Mouse (Mus musculus): ENCODE data around the gene Rtn4r. TPM values are rescaled to one million over a fixed set of nuclear protein-coding genes. Genes with fewer than 3 reads are reported as not detected.

Rtn4r gene
- polyA plus RNA-seq, 1 experiment from 2014 or later = 0.79 TPM

DNA sequence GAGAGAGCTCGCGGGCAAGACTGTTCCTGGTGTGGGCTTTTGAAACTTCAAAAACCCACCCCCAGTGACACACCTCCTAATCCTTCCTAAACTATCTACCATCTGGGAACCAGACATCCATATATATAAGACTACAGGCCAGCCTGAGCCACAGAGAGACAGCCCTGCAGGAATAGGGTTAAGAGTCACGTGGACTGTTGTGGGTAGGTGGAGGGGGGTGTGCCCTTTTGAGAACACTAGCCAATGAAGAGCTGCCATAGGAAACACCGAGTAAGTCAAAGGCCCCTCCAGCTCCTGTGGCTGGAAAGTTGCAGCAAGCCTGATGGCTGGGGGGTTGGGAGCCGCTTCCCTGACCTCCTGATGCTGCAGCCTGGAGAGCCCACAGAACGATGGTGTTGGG, 23.6 kb upstream of the Rtn4r start:
- Histone ChIP-seq H3K9me3 (no peaks in the 10 kb centered on the region), H3K27ac (no peak overlapping the region), H3K4me1 (0 out of 2 replicates have a peak, but pooled peaks cover 3% of the 10 kb centered on the region), H3K36me3 (no peaks in the 10 kb centered on the region), H3K4me3 (no peak overlapping the region), H3K27me3 (ENCODE audit: insufficient read depth, poor library complexity, severe bottlenecking) (0 out of 2 replicates have a peak, but pooled peaks cover 3% of the 10 kb centered on the region)
- WGBS = 42% methylated on average over 6 of the region's 6 CpGs
- DNase-seq (ENCODE audit: low spot score) = no peak

DNA sequence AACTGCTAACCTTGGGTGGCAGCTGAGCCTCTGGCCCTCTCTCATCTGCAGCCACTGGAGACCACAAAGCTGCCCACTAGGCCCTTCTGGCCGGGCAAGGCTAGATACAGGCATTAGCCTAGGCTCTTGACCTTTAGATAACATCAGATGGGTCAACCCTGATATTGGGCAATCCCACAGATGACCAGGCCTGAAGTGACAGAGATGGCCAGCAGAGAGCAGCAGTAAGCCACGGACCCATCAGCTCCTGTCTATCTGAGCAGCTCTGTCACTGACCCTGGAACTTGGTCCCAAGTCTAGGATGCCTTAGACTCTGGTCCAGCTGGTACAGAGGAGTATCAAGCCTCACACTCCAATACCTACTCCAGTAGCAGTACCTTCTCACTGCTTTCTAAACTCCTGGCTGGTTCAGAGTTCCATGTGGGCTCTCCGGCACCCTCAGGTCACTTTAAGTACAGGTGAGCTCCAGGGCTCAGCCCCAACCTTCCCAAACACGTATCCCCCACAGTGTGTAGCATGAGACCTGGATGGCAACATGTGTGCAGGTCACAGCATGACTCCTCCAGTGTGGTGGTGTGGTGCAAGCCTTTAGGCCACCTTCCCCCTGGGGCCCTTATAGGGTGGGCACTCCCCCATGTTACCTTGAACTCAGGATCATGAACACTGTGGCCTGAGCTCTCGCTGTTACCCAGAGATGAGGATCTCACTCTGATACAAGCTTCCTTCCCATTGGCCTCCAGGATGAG, 19.0 kb upstream of the Rtn4r start:
- no peak for DNase-seq (ENCODE audit: low spot score)

DNA sequence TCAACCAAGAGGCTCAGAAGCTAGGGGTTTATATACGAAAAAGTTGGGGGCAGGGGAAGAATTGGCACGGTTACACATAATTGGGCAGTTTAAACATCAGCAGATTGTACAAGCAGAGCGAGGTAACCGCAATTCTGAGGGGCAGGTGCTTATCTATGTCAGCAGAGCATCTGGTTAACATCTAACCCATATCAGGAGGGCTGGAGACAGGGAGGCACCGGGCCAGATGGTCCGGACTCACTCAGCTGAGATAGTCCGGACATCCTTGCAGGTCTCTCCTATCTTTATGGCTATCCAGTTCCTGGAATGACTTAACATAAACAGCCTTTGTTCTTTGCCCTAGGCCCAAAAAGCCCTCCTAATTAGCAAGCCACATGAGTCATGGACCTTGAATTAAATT, 16.4 kb upstream of the Rtn4r start:
- Histone ChIP-seq H3K27ac (no peak overlapping the region), H3K36me3 (no peaks in the 10 kb centered on the region), H3K27me3 (ENCODE audit: insufficient read depth, poor library complexity, severe bottlenecking) (peaks cover 13% of the 10 kb centered on the region; the same call in 1 of the 2 replicates), H3K9me3 (peaks cover 9% of the 10 kb centered on the region), H3K4me1 (peaks cover 6% of the 10 kb centered on the region; the same call in 1 of the 2 replicates), H3K4me3 (no peak overlapping the region)
- DNase-seq (ENCODE audit: low spot score) = no peak
- WGBS = 63% methylated on average over 7 of the region's 7 CpGs

More for the DNA sequence above, 19.0 kb upstream of the Rtn4r start:
- Histone ChIP-seq H3K4me1 (peaks cover 9% of the 10 kb centered on the region; the same call in 1 of the 2 replicates), H3K27me3 (ENCODE audit: insufficient read depth, poor library complexity, severe bottlenecking) (0 out of 2 replicates have a peak, but pooled peaks cover 3% of the 10 kb centered on the region), H3K9me3 (peaks cover 9% of the 10 kb centered on the region), H3K27ac (no peak overlapping the region), H3K36me3 (no peaks in the 10 kb centered on the region), H3K4me3 (no peak overlapping the region)
- WGBS = 52% methylated on average over 5 of the region's 5 CpGs

DNA sequence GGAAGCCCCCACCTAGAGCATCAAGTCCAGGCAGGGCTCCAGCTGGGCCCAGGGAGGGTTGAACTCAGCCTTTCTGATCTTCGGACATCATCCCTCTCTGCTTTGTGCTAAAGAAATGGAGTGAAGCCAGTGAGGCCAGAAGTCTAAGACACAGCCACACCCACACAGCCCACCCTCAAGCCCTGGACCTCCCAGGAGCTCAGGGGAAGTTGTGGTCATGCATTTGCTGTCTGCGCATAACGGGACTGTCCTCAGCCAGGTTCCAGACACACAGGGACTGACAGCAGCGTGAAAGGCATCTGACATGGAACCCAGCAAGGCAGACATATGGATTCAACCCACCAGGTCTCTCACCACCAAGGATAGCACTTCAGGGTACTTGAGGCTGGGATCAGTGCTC, 11.0 kb upstream of the Rtn4r start:
- no peak overlapping the region for H3K4me3 ChIP-seq
- no peaks in the 10 kb centered on the region for H3K36me3 ChIP-seq
- DNase-seq (ENCODE audit: low spot score) = no peak
- H3K9me3 ChIP-seq = no peaks in the 10 kb centered on the region
- 75% methylated on average over 4 of the region's 4 CpGs for WGBS
- H3K27me3 ChIP-seq (ENCODE audit: insufficient read depth, poor library complexity, severe bottlenecking) = peaks cover 22% of the 10 kb centered on the region
- H3K27ac ChIP-seq = no peak overlapping the region
- H3K4me1 ChIP-seq = peaks cover 6% of the 10 kb centered on the region; the same call in 1 of the 2 replicates

- no peaks in the 10 kb centered on the region for H3K9me3 ChIP-seq
- no peak for DNase-seq (ENCODE audit: low spot score)
- H3K27ac ChIP-seq = no peak overlapping the region
- no peaks in the 10 kb centered on the region for H3K36me3 ChIP-seq
- H3K27me3 ChIP-seq (ENCODE audit: insufficient read depth, poor library complexity, severe bottlenecking) = peaks cover 22% of the 10 kb centered on the region
- no peak overlapping the region for H3K4me3 ChIP-seq
- WGBS = 67% methylated on average over 3 of the region's 3 CpGs
- no peaks in the 10 kb centered on the region for H3K4me1 ChIP-seq
Observed at GRCm38 (mm10) chr16:18118285-18118684, 9.2 kb upstream of the Rtn4r start.

DNA sequence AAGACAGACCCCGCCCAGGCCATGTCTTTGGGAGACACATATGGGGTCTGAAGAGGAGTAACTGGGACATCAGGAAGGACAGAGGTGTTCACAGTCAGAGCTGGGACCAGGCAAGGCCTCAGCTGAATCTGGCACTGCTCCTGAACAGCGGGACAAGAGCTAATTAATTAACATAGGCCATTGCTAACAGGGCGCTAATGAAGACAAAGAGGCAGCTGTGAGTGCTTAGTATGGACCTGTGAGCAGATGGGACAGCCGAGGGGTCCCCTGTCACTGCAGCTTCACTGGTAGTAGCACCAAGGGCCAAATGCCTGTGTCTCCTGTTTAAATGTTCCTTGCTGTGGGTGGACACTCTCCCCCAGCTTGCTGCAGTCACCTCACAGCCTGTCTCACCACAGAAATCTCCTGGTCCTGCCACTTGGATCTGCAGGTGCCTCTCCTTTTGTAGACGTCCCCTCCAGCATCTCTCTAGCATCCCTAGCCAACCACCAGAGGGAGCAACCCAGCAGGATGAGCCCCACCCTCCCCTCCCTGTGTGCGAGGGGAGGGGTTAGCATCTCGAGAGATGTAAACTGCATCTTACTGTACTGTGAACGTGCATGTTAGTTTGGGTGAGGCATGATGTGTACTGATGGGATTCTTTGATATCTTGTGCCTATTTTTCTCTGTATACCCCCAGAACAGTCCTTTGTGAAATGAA, 8.3 kb upstream of the Rtn4r start:
- DNase-seq (ENCODE audit: low spot score) = no peak
- Histone ChIP-seq H3K27me3 (ENCODE audit: insufficient read depth, poor library complexity, severe bottlenecking) (peaks cover 31% of the 10 kb centered on the region), H3K36me3 (no peaks in the 10 kb centered on the region), H3K4me3 (no peak overlapping the region), H3K27ac (no peak overlapping the region), H3K4me1 (no peaks in the 10 kb centered on the region), H3K9me3 (no peaks in the 10 kb centered on the region)
- WGBS = 28% methylated on average over 8 of the region's 8 CpGs

- Histone ChIP-seq H3K4me1 (peaks cover 12% of the 10 kb centered on the region), H3K27ac (no peak overlapping the region), H3K36me3 (no peaks in the 10 kb centered on the region), H3K27me3 (ENCODE audit: insufficient read depth, poor library complexity, severe bottlenecking) (peaks cover 45% of the 10 kb centered on the region), H3K9me3 (no peaks in the 10 kb centered on the region), H3K4me3 (no peak overlapping the region)
- WGBS = 75% methylated on average over 2 of the region's 2 CpGs
- no peak for DNase-seq (ENCODE audit: low spot score)
Observed at GRCm38 (mm10) chr16:18122740-18123139, 4.7 kb upstream of the Rtn4r start.

GRCm38 (mm10) chr16:18123471-18123870, 4.0 kb upstream of the Rtn4r start:
- H3K4me3 ChIP-seq = no peak overlapping the region
- peaks cover 51% of the 10 kb centered on the region for H3K27me3 ChIP-seq (ENCODE audit: insufficient read depth, poor library complexity, severe bottlenecking)
- 41% methylated on average over 1 of the region's 1 CpGs for WGBS
- DNase-seq (ENCODE audit: low spot score) = no peak
- H3K9me3 ChIP-seq = no peaks in the 10 kb centered on the region
- H3K27ac ChIP-seq = no peak overlapping the region
- peaks cover 19% of the 10 kb centered on the region for H3K4me1 ChIP-seq
- H3K36me3 ChIP-seq = no peaks in the 10 kb centered on the region

DNA sequence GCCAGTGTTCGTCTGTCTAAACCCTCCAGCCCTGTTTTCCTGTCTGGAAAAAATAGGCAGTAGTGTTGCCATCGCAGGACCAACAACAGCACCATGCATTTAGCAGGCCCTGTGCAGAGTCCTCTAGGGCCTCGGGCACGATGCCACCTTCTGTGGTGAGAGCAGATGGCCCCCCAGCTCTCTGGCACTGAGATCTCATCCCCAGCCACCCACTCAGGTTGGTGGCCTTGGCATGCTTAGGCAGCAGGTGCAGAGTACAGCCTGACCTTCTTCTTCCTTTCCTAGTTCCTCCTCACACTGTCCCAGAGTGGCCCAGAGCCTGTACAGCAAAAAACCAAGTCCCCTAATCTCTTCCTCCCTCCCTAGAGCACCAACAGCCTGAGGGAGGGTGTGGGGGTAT, 3.4 kb upstream of the Rtn4r start:
- Histone ChIP-seq H3K36me3 (no peaks in the 10 kb centered on the region), H3K9me3 (no peaks in the 10 kb centered on the region), H3K27me3 (ENCODE audit: insufficient read depth, poor library complexity, severe bottlenecking) (peaks cover 57% of the 10 kb centered on the region), H3K27ac (no peak overlapping the region), H3K4me1 (peaks cover 19% of the 10 kb centered on the region), H3K4me3 (no peak overlapping the region)
- no peak for DNase-seq (ENCODE audit: low spot score)
- 70% methylated on average over 4 of the region's 4 CpGs for WGBS

- Histone ChIP-seq H3K4me1 (peaks cover 19% of the 10 kb centered on the region), H3K27ac (no peak overlapping the region), H3K9me3 (no peaks in the 10 kb centered on the region), H3K36me3 (no peaks in the 10 kb centered on the region), H3K27me3 (ENCODE audit: insufficient read depth, poor library complexity, severe bottlenecking) (peaks cover 63% of the 10 kb centered on the region), H3K4me3 (no peak overlapping the region)
- WGBS = 38% methylated on average over 5 of the region's 5 CpGs
- DNase-seq (ENCODE audit: low spot score) = no peak
Observed at GRCm38 (mm10) chr16:18124626-18125025, 2.8 kb upstream of the Rtn4r start.

DNA sequence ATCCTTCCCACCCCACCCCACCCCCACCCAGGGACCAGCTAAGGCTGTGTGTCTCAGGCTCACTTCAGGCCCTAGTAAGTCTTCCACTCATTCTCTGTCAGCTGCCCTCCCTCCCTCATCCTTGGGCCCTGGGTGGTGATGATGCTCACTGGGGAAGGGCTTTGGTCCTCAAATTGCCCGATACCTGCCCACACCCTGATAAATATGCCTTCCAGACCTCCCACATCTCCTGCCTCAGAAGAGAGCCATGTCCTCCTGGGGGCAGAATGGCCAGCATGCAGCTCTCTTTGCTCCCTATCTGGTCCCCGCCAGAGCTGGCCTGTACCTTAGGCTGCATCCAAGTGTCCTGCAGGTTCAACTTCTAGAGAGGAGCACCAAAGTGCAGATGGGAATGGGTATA, 2.3 kb upstream of the Rtn4r start:
- H3K4me1 ChIP-seq = peaks cover 19% of the 10 kb centered on the region
- WGBS = 72% methylated on average over 2 of the region's 2 CpGs
- H3K4me3 ChIP-seq = no peak overlapping the region

DNA sequence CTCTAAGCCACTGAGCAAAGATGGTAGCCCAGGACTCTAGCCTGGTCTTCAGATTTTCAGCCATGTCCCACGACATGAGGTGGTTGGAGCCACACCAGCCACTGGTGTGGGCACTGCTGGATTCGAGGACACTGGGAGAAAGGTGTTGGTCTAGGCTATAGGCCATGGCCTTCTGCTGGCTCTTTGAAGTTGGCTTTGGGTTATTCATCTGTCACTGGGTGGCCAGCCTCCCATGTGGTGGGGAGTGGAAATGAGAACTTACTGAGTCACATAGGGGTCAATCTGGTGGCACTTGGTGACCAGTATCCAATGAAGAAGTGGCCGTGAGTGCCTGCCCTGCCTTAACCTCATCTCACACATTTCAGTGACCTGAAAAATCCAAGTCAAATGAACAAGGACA, 1.2 kb upstream of the Rtn4r start:
- no peak for DNase-seq (ENCODE audit: low spot score)
- peaks cover 19% of the 10 kb centered on the region for H3K4me1 ChIP-seq
- 66% methylated on average over 3 of the region's 3 CpGs for WGBS
- no peak overlapping the region for H3K27ac ChIP-seq
- H3K4me3 ChIP-seq = no peak overlapping the region
- no peaks in the 10 kb centered on the region for H3K9me3 ChIP-seq
- no peaks in the 10 kb centered on the region for H3K36me3 ChIP-seq
- peaks cover 77% of the 10 kb centered on the region for H3K27me3 ChIP-seq (ENCODE audit: insufficient read depth, poor library complexity, severe bottlenecking)

More for the DNA sequence above, 2.3 kb upstream of the Rtn4r start:
- no peak for DNase-seq (ENCODE audit: low spot score)
- H3K27ac ChIP-seq = no peak overlapping the region
- peaks cover 66% of the 10 kb centered on the region for H3K27me3 ChIP-seq (ENCODE audit: insufficient read depth, poor library complexity, severe bottlenecking)
- H3K36me3 ChIP-seq = no peaks in the 10 kb centered on the region
- H3K9me3 ChIP-seq = no peaks in the 10 kb centered on the region

GRCm38 (mm10) chr16:18127871-18128563, 575 bp downstream of the Rtn4r start:
- no peaks in the 10 kb centered on the region for H3K36me3 ChIP-seq
- DNase-seq (ENCODE audit: low spot score) = no peak
- H3K4me3 ChIP-seq = peak overlapping the region; percentile 77
- peaks cover 94% of the 10 kb centered on the region for H3K27me3 ChIP-seq (ENCODE audit: insufficient read depth, poor library complexity, severe bottlenecking)
- H3K4me1 ChIP-seq = peaks cover 19% of the 10 kb centered on the region
- no peaks in the 10 kb centered on the region for H3K9me3 ChIP-seq
- peak overlapping the region; percentile 84 for H3K27ac ChIP-seq
- WGBS = 2% methylated on average over 52 of the region's 52 CpGs

Measured in heart, embryonic 10.5 days (tissue).